Mouse (Mus musculus): ENCODE data around the gene Insig1.

DNA sequence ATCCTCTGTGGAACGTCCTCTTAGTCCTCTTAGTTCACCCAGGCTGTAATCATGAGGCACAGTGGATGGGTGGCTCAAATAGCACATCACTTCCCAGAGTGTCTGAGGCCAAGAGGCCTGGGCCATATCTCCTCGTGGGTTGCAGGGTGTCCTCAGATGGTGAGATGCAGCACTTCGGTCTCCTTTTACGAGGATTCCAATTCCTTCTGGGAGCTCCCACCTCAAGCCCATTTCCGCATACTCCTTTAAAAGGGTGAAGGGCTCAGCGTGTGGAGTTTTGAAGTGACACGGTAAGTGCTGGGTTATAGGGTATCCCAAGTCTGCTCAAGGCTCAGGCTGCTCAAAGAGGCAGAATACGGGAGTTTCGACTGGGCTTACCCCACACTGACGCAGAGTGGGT is 38.3 kb upstream of the Insig1 start:
- TF ChIP-seq CTCF (IDR thresholded peaks at IDR 0.05; ENCODE audit: insufficient read depth, low read length) (no peak), POLR2A (IDR thresholded peaks at IDR 0.05; ENCODE audit: borderline replicate concordance, extremely low read depth, low read depth, low read length) (no peak)
